Mouse (Mus musculus) heart, postnatal 14 days (tissue): Measurements from ENCODE around the gene Hoxa7. TPM values are rescaled to one million over a fixed set of nuclear protein-coding genes. Genes with fewer than 3 reads are reported as not detected.
A peak's percentile ranks its signal among the peaks of the same experiment; 100 is the strongest.

Experiments
- DNase-seq, 2 experiments: peaks; one replicate each; pipeline ENCODE4 v3.0.0; 2021 to 2022
- intact Hi-C: fragments of 180-260 bp; cut with DNase I; formaldehyde crosslinking; loops from one replicate; pipeline ENCODE4 v1.15.1; 2025
- total RNA-seq, 2 experiments: library from RNA; stranded (reverse); gene quantifications; 2 replicates each; pipeline ENCODE4 v1.2.3; 2021

Hoxa7 gene
- total RNA-seq, 2 experiments from 2014 or later = 0.17 to 0.29 TPM

DNA sequence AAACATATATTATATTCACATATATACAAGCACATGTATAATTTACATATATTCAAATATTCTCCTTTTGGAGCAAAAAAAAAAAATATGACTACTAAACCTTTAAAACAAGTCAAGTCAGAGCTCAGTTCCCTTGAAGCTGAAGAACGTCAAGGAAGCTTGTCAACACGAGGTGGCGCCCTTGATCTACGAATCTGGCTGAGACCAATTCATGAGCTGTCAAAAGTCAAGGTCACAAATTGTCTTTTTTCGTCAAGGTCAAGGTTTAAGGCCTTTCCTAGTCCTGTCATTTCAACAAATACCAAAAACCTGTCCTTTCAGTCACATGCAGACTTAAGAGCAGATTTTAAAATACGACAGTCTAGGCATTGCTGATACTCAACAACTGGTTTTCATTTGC is 35.3 kb upstream of the Hoxa7 start:
- intact Hi-C loops = loop anchor here (1.0 to 5.0 kb wide), 7 partner anchors 467 to 1080 kb away; no protein-coding TSS in a partner anchor
- peak; percentile 85 to 90 for DNase-seq

DNA sequence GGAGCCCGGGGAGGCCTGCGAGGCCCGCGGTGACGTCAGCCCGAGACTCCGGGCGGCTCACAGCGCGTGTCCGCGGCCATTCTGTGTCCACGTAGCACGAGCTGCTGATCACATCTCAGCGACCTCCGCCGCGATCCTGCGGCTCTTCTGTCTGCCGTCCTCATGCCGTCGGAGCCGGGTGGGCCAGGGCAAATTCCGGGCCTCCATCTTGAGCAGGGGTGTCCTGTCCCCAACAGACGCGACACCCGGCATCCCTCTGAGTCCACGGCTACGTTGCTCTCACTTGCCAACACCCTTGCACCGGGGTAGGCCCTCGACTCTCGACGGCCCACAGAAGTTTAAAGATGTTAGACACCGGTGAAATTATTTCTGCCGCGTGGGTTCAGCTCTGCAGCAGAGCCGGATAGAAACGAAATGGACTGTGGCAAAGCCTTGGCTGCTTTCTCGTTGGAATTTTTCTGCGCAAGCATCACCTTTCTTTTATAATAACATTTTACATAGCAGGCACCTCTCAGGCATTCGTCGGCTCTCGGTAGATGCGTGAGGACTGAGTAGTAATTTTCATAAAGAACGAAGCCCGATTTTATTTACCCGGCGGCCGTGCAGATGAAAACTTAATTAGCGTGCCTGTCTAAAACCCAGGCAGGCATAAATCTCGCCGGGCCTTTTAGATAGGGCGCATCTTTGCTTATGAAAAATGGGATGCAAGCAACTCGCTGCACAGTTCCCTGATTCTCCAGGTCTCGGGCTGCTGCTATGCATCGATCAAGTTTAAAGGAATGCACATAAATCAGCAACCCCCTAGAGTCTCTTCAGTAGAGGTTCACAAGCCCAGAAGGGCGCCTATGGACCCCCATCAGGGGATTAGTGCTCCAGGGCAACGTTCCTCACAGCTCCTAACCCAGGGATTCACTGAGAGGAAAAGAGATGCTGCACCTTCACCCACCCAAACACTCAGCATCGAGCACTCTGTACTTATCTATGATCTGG is 32.2 kb upstream of the Hoxa7 start:
- no peak for DNase-seq
- intact Hi-C loops = no loop called here

DNA sequence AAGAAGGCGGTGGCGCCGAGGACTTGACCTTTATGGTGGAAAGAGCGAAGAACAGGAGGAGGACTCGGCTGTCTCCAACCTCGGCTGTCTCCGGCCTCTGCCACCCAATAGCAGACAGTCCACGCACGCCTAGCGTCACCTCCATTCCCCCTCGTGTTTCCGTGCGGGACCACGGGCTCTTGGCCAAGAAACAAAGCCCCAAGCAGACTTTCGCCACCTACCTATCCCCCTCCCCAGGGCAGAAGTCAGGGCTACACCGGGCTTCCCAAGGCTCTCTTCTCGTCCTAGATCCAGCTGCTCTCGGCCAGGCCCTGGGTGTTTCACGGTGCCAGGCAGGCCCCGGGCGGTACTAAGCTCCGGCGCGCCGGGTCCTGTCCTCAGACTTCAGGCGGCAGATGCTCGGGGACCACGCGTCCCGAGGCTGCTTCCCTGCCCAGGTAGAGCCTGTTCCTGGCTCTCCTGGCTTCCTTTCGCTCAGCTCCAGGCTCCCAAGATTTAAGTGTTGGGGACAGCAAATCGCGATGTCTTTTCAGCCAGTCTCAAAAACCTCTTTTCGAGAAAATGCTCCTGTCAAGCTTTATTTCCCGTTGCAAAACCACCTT is 31.2 kb upstream of the Hoxa7 start:
- DNase-seq = no peak
- intact Hi-C loops = no loop called here

DNA sequence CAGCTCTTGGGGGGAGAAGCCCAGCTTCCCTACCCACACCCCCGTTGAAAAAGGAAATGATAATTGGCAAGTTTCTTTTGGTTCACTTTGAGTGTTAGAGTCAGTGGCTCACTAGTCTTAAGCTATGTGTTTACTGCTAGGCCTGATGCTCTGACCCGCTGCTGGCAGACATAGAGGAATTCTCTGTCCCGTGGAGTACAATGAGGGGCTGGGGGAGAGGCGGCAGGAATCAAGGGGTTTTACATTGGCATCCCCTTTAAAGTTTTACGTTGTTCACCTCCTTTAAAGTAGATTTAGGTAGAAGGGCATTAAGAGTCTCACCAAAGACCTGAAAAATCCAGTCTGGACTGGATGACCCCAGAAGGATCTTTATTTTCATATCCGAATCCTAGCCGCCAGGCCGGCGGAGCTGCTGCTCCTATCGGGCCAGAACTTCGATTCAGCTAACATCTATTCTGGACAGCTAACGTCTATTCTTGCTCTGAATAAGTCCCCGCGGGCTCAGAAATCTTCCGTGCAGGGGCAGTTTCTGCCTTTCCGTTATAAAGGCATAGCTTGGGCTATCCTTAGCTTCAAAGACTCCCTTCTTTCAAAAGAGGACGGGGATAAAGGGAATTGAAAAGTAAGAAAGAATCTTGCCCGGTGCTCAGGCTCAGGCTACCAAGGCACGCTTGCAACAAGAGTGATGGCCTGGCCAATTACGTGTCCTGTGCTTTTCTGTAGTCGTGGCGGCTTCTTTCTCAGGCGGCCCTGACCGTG is 30.5 kb upstream of the Hoxa7 start:
- DNase-seq = no peak

DNA sequence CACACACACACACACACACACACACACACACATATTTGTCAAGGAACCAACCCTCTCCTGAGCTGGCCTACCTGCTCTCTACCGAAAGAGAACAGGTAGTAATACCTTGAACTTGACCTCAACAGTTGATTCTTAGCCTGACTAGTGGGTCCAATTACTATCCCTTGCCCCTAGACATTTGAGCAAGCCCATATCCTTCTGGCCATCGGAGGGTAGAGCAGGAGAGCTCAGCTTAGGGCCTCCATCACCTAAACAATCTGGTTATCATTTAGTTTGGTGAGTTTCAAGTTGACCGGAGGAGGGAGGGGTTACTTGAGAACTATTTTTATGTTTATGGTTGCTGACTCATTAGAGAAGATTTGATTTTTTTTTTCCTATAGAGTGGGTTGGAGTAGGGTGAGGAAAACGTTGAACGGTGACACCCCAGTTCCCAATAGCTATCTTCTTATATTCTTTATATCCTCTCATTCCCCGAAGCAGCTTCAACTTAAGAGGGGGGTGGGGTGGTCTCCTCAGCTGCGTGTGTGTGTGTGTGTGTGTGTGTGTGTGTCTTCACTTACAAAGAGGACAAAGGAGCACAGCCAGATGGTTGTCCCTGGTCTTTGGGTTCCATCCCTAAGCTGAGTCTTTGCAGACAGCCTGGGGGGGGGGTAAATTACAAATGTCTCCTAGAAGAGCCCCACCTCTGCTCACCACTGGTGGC is 29.7 kb upstream of the Hoxa7 start:
- intact Hi-C loops = no loop called here
- DNase-seq = no peak

More for the DNA sequence above, 30.5 kb upstream of the Hoxa7 start:
- intact Hi-C loops = no loop called here

DNA sequence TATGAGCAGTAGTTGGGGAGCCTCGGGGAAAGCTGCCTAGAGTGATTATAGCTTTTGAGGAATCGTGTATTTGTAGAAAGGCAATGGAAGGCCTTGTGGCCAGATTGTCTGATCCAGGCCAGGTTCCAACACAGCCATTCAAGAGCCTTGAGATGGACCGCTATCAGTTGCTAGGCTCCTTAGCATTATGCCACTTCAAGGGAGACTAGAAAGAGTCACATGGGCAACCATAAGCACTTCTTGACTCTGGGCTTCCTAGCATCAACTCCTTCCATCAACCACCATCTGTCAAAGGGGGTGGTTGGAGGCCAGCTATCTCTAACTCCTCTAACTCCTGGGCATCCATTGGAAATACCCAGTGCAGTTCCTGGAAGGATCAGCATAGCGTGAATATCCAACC is 28.2 kb upstream of the Hoxa7 start:
- DNase-seq = no peak
- intact Hi-C loops = no loop called here

DNA sequence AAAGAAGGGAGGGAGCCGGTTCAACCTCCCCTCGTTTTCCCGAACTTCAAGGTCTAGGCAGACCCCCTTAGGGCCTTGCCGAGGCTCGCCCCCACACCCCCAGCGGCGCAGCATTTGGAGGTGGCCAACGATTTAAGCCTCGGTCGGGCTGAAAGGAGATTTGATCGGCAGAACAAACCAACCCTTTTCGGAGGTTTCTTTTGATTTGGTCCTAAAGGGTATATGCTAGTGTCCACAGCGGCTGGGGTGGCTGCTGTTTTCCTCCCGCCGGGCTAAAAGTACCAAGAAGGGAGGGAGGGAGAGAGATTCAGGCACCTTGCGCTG is 27.7 kb upstream of the Hoxa7 start:
- intact Hi-C loops = no loop called here
- no peak for DNase-seq

DNA sequence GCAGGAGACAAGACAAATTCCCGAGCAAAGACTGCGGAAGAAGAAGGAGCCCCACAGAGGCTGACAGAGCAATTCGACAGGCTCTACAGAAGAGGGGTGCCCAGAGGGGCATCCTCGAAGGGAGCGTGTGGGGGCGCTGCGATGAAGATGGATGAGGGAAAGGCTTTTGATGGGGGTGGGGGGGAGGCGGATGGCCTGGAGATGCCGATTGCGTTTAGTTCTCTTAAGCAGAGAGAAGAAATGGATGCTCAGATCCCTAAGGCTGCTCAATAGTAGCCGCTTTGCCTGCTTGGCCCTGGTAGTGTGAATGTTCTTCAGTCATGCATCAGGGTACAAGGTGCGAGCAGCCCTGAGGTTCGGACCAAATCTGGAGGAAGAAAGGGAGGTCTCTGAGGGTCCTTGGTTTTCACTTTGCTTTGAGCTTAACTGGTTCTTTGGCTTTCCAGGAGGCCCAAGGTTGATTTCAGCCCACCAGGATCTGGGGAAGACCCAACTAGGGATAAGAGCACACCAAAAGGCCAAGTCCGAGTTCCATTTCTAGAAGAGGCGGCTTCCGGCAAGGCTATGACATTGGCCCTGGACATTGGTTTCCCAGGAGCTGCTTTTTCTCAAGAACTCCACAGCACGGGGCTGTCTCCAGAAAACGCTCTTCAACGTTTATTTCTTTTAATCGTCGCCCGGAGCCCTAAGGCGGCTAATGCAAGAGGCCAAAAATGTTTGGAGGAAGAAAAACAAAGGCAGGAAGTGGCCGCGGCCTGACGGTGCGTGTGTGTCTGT is 27.2 kb upstream of the Hoxa7 start:
- DNase-seq = no peak
- intact Hi-C loops = no loop called here

DNA sequence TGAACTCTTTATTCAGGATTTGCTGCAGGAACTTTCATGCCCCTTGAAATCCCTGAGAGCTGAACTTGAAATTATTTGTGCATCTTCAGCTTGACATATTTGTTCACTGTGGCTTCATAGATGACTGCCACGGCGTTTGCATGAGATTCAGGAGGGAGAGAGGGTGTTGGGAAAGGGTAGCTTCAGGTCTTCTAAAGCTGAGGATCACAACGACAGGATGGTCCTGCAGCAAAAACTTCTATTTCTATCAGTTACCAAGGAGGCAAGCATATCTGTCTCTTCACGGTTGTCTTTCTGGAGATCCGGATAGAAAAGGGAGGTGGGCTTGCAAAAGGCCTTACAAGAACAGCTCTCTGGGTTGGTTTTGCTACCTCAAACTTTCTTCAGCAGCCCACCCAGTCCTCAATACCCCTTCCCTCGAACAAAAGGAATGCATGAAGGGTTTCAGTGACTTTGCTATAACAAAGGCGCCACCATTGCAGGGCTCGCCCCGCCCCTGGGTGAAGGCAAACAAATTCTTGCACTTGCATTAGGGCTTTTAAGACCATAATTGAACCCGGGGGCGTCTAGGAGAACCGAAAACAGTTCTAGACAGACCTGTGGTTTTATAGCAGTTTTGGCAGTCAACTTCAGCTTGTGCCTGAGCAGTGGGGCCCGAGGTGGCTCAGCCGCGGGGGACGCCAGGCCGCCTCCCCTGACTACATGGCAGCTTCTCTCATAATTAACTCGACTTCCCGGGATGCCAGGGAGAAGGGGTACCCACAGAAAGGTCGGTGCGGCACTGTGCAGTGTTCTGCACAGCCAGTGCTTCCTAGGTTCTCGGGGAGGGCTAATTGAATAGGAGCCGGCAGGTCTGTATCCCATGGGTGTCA is 26.3 kb upstream of the Hoxa7 start:
- intact Hi-C loops = no loop called here
- no peak for DNase-seq

DNA sequence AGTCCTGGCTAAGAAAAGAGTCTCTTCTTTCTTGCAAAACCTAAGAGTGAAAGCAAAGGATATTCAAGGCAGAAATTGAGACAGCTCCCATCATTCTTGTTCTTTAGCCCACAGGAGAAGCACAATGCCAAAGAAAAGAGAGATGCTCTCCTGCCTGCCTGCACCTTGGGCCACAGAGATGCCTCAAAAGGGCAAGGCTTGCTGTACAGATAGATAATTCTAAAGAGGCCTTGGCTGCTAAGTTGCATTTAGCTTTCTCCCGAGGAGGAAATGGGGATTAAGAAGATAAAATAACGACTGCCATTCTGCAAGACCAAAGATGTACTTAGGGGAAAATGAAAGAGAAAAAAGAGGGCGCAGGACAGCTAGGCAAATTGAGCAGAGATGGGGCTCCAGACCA is 25.3 kb upstream of the Hoxa7 start:
- intact Hi-C loops = no loop called here
- no peak for DNase-seq

DNA sequence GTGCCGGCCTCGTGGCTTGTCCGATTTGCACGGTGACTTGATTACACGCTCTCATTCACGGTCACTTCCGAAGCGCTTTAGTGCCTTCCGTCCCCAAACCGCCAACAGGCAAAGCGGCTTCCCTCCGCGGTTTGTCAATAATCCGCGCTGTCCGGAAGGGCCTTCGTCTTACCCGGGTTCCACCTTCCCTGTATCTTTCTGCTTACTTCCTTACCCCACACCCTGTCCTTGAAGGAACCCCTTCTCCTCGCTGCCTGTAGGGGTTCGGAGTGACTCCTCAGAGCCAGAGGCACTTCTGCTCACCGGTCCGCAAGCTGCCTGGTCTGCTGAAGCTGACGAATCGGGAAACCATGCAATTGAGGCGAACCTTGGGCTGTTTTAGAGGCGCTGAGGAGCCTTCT is 24.7 kb upstream of the Hoxa7 start:
- intact Hi-C loops = no loop called here
- no peak for DNase-seq

DNA sequence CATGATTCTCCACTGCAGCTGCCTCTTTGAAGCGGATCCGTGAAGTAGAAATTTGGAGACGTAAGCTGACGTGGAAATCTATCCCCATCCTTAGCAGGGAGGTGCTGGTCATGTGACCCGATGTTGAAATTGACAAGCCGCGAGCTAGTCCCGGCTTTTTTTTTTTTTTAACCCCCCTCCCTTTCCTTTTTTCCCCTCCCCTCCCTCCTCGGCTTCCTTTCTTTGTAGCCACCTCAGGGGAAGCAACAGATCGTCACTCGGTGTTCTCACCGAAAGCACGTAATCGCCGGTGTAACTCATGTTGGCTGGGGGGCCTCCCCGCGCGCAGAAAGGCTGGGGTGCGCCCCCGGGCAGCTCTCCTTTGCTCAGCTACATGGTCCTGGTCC is 24.1 kb upstream of the Hoxa7 start, which contains the start of gene Hoxa11:
Gene Hoxa11 (minus strand): TSS at position 54 of the 386 bp plus-strand sequence.
- intact Hi-C loops = no loop called here

DNA sequence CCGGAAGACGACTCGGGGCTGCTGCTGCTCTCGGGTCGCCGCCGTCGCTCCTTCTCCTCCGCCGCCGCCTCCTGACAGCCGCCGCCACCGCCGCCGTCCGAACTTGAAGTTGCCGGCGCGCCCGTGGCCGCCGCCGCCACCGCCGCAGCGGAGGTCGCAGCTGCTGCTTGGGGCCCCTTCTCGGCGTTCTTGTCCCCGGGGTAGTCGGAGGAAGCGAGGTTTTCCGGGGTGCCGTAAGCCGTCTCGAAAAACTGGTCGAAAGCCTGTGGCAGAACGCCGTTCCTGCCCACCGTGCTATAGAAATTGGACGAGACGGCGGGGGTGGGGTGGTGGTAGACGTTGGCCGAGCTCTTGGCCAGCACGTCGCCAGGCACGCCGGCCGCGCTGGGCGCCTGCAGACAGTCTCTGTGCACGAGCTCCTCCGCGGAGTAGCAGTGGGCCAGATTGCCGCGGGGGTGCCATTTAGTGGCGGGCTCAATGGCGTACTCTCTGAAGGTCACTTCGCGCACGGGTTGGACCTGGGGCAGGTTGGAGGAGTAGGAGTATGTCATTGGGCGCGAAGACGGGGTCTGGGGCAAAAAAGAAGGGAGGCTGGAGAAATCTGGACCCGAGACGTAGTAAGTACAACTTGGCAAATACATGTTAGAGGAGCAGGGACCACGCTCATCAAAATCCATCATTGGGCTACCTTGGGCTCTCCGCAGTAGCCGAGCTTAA is 23.5 kb upstream of the Hoxa7 start:
- intact Hi-C loops = no loop called here
- no peak for DNase-seq

More for the DNA sequence above, 24.1 kb upstream of the Hoxa7 start, which contains the start of gene Hoxa11:
- no peak for DNase-seq

DNA sequence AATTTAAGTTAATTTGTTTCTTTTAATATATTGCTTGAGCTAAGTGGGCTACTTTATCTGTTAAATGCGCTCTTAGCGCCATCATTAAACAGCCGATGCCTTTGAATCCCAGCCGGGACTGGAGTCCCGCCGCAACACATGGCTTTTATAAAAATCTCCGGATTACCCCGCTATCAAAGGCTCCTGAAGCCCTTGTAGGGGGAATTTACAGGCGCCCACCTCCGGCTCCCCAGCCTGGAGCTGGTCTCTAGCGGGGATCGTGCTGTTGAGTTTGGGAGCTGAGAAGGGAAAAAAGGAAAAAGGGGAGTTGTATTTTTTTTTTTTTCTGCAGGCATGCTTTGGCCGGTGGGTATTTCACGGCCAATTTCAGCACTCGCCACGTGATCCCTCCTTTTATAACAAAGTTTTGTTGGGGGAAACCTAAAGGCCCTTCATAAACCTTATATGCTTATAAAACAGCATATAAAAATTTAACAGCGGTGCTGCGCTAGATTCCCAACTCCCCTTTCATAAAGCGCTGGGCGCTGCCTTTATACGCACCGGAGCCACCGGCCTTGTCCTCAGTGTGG is 22.9 kb upstream of the Hoxa7 start:
- intact Hi-C loops = no loop called here
- DNase-seq = no peak

DNA sequence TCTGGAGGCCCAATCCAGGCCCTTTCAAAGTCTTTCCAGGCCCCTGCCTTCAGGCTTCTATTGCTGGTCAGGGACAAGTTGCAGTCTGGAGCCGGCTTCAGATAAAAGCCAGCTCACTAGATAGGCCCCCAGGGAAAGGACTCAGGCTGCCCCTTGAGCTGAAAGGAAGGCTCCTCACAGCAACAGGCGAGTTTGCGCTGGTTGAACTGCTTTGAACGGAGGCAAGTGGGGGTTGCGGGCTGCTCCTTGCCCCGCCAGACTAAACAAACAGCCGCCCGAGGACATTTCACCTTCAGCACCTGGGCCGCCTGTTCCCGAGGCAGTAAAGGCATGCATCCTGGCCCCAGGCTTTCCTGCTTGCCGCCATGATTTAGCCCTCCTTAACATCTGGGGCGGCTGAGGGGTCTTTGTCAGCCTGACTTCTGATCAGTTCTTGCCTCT is 22.0 kb upstream of the Hoxa7 start:
- DNase-seq = no peak
- intact Hi-C loops = no loop called here

DNA sequence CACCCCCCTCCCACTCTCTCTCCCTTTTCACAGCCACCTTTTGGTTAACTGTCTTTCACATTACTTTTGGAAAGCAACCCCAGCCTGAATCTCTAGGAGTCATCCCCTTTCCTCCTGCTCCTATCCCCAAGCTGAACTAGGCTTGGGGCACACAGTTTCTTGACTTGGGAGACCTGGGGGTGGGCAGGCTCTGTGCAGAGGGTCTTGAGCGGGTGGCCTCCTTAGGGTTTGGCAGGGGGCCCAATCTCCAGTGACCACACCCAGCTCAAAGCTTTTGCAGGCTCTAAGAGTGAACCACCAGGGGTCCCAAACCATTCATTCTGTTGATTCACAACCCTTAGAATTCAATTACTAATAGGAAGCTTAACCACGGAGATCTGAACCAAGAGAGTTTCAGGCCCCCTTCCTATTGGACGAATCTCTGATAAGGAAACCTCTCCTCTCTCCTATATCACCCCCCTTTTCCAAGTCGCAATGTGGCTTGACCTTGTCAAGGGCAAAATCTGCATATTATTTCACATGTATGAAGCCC is 21.2 kb upstream of the Hoxa7 start:
- DNase-seq = peak in 1 of 2 experiments; percentile 0
- intact Hi-C loops = no loop called here

DNA sequence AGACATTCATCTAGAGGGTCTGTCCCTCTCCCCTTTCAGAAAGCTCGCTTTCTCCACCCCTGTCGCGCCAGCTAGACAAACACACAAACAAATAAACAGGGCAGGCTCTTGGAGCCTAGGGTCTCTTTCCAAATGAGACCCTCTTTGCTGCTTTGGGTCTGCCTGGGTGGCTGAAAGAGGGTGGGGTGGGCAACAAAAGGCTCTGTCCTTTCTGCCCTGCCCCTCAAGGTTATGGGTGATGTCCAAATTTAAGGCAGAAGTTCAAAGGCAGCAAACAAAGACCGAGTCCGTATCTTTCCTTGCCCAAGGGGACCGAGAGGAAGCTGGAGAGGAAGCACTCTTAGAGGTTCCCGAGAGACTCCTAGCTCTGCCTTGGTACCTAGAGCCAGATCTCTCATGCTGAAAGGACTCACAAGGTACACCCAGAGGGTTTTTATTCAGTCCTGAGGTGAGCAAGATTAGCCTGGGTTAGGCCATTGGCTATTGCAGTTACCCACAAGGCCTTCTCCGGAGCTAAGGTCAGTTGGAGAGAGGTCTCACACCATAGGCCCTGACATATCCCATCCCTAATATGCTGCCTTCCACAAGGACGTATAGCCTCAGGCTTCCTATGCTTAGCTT is 19.5 kb upstream of the Hoxa7 start:
- DNase-seq = no peak
- intact Hi-C loops = no loop called here
